Mouse (Mus musculus): Measurements from ENCODE around the gene Msmp. TPM values are rescaled to one million over a fixed set of nuclear protein-coding genes. Genes with fewer than 3 reads are reported as not detected.
A peak's percentile ranks its signal among the peaks of the same experiment; 100 is the strongest.
"Not testable (repeated sequence)": the region's sequence is repeated elsewhere in the genome, so short reads cannot be mapped to it uniquely, and the experiment has no call there.

The Msmp gene
- polyA plus RNA-seq, 1 experiment from 2014 or later: 0.23 TPM

GRCm38 (mm10) chr4:43561997-43562768 lies 22.1 kb downstream of the Msmp start, which contains the start of the genes Creb3 and Tln1:
TSS of gene Creb3 (plus strand) at chr4:43562332.
TSS of gene Tln1 (minus strand) at chr4:43562691.
- DNase-seq (ENCODE audit: low spot score): peak; percentile 94

GRCm38 (mm10) chr4:43561436-43561996 lies 22.8 kb downstream of the Msmp start:
- DNase-seq (ENCODE audit: low spot score): no peak

- peak; percentile 18 for DNase-seq (ENCODE audit: low spot score)
Observed at GRCm38 (mm10) chr4:43560976-43561375, 23.3 kb downstream of the Msmp start.

- DNase-seq (ENCODE audit: low spot score): no peak
Observed at GRCm38 (mm10) chr4:43560243-43560611, 24.1 kb downstream of the Msmp start.

DNA sequence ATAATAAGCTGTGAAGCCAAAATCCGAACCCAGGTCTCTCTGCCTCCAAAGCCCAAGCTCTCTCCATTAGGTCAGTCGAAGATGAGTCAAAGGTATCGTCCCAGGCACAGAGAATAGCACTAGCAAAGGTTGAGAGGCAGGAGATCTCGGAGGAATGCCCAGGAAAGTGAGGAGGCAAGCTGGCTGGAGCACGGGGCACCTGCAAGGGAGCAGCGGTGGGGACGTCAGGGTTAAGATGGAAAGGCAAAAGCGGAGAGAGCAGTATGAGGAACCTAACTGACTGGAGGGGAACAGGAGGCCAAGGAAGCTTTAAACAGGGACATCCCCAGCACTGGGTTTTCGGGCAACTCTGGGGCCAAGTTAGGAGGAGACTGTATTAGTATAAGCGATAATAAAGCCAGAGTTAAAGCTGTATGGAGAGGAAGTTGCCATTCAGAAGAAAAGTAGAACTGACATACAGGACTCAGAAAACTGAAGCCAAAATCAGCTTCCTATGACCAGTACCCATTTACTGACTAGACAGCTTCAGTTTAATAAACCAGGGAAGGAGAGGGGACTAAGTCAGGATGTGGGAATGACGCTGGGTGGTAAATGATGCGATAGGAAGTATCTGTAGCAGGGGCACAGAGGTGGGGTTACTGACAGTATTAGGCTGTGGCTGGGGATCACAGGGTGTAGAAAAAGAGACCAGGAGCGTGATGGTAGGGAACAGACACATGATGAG lies 24.6 kb downstream of the Msmp start:
- no peak for DNase-seq (ENCODE audit: low spot score)

DNA sequence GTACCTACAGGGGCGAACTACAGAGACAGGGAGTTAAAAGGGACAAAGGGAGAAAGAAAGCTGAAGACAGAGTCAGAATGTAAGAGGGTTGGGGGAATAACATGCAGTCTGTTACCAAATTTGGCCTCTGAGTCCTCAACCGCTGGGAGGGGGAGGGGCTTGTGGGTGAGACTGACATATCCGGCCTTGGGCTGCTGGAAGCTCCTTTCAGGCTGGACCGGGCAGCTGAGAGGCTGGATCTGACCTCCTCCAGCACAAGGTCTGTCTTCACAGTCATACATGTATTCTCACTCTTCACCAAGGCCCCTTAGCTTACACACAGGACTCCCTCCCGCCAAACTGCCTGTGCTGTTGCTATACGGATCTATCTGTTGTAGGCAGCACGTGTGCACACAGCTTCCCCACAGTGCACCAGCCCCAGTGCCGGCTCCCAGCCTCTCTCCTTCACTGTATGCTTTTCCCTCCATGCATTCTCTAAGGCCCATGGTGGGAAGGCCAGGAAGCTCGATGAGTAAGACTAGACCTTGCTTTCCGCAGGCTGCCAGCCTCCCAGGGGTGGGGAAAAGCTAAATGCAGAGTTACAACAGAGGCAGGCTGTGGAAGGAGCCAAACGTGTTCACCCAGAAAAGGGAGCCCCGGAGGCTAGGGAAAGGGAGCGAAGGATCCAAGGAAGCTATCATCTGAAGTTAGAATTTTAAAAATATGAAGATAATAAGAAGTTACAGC lies 25.5 kb downstream of the Msmp start:
- DNase-seq (ENCODE audit: low spot score): peak; percentile 57

GRCm38 (mm10) chr4:43558028-43558630 lies 26.2 kb downstream of the Msmp start:
- no peak for DNase-seq (ENCODE audit: low spot score)

GRCm38 (mm10) chr4:43555926-43556325 lies 28.4 kb downstream of the Msmp start:
- no peak for DNase-seq (ENCODE audit: low spot score)

DNA sequence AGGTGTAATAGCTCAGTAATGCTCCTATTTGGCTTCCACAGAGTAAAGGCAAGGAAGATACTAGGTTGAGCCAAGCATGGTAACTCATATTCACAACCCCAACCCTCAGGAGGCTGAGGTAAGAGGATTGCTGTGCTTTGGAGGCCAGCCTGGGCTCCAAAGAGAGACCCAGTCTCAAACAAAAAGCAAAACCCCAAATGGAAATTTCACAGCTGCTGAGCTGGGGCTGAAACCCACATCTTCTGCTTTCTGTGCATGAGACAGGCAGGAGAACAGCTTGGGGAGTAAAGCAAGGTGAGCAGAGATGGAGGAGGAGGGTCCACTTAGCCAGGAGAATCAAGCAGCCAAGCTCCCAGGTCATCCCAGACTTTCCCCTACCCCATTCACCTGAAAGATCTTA lies 30.4 kb downstream of the Msmp start:
- DNase-seq (ENCODE audit: low spot score): no peak

DNA sequence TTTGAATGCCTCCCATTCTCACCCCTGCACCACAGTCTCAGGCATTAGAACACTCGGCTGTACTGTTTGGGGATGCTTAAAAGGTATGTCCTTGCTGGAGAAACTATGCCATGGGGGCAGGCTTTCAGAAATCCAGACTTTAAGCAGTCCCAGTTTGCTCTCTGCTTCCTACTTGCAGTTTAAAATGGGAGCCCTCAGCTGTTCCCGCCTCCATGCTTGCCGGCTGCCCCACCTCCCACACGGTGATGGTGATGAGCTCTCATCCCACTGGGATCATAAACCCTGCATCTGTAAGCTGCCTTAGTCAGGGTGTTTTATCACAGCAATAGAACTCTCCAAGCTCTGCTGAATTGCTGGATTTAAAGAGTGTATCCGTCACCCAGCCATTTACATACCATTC lies 31.9 kb downstream of the Msmp start:
- DNase-seq (ENCODE audit: low spot score): no peak

- DNase-seq (ENCODE audit: low spot score): not testable (repeated sequence)
Observed at GRCm38 (mm10) chr4:43551854-43552253, 32.4 kb downstream of the Msmp start.

DNA sequence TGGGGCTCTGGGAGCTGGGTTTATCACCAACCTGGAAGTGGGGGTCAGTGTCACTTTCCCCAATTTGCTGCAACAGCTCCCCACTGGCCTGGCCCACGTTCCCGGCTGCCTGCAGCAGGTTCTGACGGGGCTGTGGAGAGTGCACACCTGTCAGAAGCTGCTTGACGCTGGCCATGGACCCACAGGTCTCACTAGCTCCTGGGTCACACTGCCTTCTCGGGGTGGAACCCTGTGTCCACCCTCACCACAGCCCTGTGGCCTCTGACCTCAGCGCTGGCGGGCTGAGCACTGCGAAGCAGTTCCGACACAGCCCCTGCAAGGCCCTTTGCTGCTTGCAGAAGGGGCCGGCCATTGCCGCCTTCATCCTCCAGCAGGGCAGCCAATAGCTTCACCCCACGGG lies 35.2 kb downstream of the Msmp start:
- no peak for DNase-seq (ENCODE audit: low spot score)

DNA sequence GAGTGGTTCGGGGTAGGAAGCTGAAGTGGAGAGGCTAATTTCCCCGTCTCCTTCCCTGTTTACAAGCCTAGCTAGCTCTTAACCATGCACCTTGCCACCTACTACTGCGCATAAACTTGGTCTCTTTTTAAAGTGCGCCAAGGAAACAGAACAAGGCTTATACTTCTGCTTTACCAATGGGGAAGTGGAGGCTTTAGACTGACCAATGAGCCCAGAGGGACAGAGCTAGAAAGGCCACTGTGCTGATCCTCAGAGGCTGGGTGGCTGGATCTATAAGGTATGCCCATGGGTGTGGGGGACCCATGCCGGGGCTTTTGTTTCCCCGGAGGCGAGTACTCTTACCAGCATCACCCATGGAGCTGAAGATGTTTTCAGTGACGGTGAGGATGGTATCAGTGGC lies 37.1 kb downstream of the Msmp start:
- DNase-seq (ENCODE audit: low spot score): no peak

DNA sequence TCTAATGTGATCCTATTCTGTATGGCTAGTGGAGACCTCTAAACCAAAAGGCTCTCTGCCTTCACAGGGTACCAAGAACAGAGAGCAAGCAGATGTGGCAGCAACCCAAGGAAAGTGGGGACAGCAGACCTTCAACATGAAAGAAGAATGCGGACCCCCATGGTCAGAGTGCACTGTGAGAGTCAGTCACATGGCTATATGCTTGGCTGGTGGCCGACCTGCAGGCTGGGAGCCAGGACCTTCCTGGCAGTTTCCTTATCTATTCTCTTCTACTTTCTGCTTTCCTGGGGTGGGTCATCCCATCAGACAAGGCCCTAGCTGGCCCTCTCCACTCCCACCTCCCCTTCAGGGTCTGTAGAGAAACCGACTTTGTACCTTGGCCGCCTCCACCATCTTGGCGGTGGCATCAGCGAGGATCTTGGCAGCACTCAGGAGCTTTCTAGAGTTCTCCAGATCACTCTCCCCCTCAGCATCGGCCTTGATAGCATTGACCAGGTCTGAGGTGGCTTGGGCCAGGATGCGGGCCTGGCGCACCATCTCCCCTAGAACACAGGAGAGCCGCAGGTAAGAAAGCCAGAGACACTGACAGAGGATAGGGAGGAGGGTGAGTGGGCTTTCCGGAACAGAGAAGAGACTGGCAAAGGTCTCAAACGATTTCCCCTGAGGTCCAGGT lies 37.8 kb downstream of the Msmp start:
- DNase-seq (ENCODE audit: low spot score): no peak

- no peak for DNase-seq (ENCODE audit: low spot score)
Observed at GRCm38 (mm10) chr4:43542044-43542443, 42.2 kb downstream of the Msmp start.

- no peak for DNase-seq (ENCODE audit: low spot score)
Observed at GRCm38 (mm10) chr4:43536031-43536430, 48.3 kb downstream of the Msmp start.

GRCm38 (mm10) chr4:43535628-43536027 lies 48.7 kb downstream of the Msmp start:
- no peak for DNase-seq (ENCODE audit: low spot score)

DNA sequence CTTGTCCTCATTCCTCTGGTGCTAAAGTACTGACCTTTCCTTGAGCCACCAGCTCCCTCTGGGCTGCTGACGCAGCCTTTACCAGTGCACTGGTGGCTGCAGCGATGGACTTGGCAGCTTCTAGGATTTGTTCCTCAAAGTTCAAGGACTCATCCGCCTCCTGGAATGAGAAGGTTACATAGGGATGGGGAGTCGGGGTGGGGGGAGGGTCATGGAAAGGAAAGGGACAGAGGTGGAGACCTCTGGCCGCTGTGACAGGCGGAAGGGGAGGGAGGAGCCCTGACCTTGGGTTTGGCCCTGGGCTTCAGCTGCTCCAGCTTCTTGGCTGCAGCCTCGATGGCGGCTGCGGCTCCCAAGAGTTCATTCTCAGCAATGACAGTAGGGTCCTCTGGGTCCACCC lies 51.0 kb downstream of the Msmp start:
- DNase-seq (ENCODE audit: low spot score): no peak
